Mouse (Mus musculus) NIH3T3 (cell line): ENCODE measurements around the gene Echs1.

Experiments
- DNase-seq: peaks from one replicate; pipeline ENCODE4 v3.0.0-alpha.2; 2012; ENCODE audit warnings: low read depth

Echs1 gene

GRCm38 (mm10) chr7:140115583-140116328, 520 bp downstream of the Echs1 start, which contains the start of gene Paox:
Gene Paox, plus strand, starts transcription at chr7:140115799.
- peak; percentile 89 for DNase-seq

- peak; percentile 19 for DNase-seq
Observed at GRCm38 (mm10) chr7:140111943-140112342, 4.3 kb downstream of the Echs1 start.

- DNase-seq, result no peak
Observed at GRCm38 (mm10) chr7:140104009-140104408, 12.3 kb downstream of the Echs1 start.

GRCm38 (mm10) chr7:140101993-140102860, 14.0 kb downstream of the Echs1 start, which contains the start of gene Fuom:
Gene Fuom, minus strand, starts transcription at chr7:140102441.
- DNase-seq, result peak; percentile 78

GRCm38 (mm10) chr7:140101498-140101897, 14.8 kb downstream of the Echs1 start:
- no peak for DNase-seq

GRCm38 (mm10) chr7:140098466-140098865, 17.8 kb downstream of the Echs1 start:
- DNase-seq, result no peak

GRCm38 (mm10) chr7:140096055-140096454, 20.2 kb downstream of the Echs1 start:
- no peak for DNase-seq

GRCm38 (mm10) chr7:140095556-140095955, 20.7 kb downstream of the Echs1 start:
- DNase-seq, result no peak

- DNase-seq, result no peak
Observed at GRCm38 (mm10) chr7:140094954-140095353, 21.3 kb downstream of the Echs1 start.

GRCm38 (mm10) chr7:140092924-140093528, 23.2 kb downstream of the Echs1 start, which contains the start of gene Prap1:
Gene Prap1, plus strand, starts transcription at chr7:140093395.
- DNase-seq, result no peak

GRCm38 (mm10) chr7:140090601-140091000, 25.7 kb downstream of the Echs1 start:
- DNase-seq, result no peak

GRCm38 (mm10) chr7:140082242-140082678, 34.0 kb downstream of the Echs1 start, which contains the start of gene Caly:
Gene Caly, minus strand, starts transcription at chr7:140082548.
- peak; percentile 35 for DNase-seq

GRCm38 (mm10) chr7:140081408-140082241, 34.7 kb downstream of the Echs1 start:
- DNase-seq, result no peak

- peak; percentile 59 for DNase-seq
Observed at GRCm38 (mm10) chr7:140080503-140081156, 35.6 kb downstream of the Echs1 start.

GRCm38 (mm10) chr7:140078711-140079110, 37.6 kb downstream of the Echs1 start:
- peak; percentile 88 for DNase-seq

- no peak for DNase-seq
Observed at GRCm38 (mm10) chr7:140077698-140078097, 38.6 kb downstream of the Echs1 start.

- no peak for DNase-seq
Observed at GRCm38 (mm10) chr7:140070042-140070711, 46.1 kb downstream of the Echs1 start.

- no peak for DNase-seq
Observed at GRCm38 (mm10) chr7:140067397-140067796, 48.9 kb downstream of the Echs1 start.

- DNase-seq, result peak; percentile 78
Observed at GRCm38 (mm10) chr7:140063092-140063491, 53.2 kb downstream of the Echs1 start.

- peak; percentile 19 for DNase-seq
Observed at GRCm38 (mm10) chr7:140062307-140062706, 54.0 kb downstream of the Echs1 start.
